Mouse (Mus musculus): ENCODE data around the gene Atrnl1. TPM values are rescaled to one million over a fixed set of nuclear protein-coding genes. Genes with fewer than 3 reads are reported as not detected.

Atrnl1 gene
- polyA plus RNA-seq (2012; rRNA removed) = 3.4 and 3.8 TPM in 2 replicates

GRCm38 (mm10) chr19:57610476-57611261 is at the start of gene Atrnl1:
Atrnl1 (plus strand) TSS chr19:57611034.

Other genes starting within 250 kb of the Atrnl1 start
- 1.5 and 2.5 TPM in 2 replicates for gene Trub1, start 158.1 kb upstream of the Atrnl1 start, polyA plus RNA-seq (2012; rRNA removed)